Mouse (Mus musculus) megakaryocyte, embryonic 14.5 days (primary cell): Measurements from ENCODE around the gene Lrrc42.

Experiments
- FLI1 ChIP-seq: IDR thresholded peaks from 2 replicates; pipeline ENCODE4 v1.6.1; 2012; ENCODE audit warnings: low read length, inconsistent platforms, mixed read lengths
- GATA1 ChIP-seq: IDR thresholded peaks from 3 replicates; pipeline ENCODE4 v1.6.1; 2012; ENCODE audit warnings: mixed read lengths, low read length, inconsistent platforms, borderline replicate concordance

DNA sequence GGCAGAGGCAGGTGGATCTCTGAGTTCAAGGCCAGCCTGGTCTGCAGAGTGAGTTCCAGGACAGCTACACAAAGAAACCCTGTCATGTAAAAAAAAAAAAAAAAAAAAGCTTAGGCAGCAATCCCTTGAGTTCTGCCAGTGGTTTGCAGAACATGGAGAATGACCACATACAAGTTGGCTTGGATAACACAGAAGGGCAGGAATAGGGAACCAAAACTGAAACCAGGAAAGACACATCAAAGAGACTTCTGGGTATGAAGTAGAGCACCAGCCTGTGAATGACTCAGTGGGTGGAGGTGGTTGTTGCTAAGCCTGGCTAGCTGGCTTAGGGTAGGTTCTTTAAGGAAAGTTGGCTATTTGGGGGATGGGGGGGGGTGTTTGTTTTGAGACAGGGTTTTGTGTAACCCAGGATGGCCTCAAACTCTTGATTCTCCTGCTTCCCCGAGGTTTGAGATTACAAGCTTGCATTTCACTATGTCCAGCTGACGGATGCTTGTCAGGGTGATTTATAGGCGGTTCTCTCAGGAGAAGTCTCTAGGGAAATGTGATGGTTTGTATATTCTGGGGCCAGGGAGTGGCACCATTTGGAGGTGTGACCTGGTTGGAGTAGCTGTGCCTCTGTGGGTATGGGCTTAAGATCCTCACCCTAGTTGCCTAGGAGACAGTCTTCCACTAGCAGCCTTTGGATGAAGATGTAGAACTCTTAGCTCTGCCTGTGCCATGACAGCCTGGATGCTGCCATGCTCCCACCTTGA is 32.3 kb upstream of the Lrrc42 start:
- no peak for TF ChIP-seq GATA1
- TF ChIP-seq FLI1: no peak
